Mouse (Mus musculus): ENCODE measurements around the gene Nckap5. TPM values are rescaled to one million over a fixed set of nuclear protein-coding genes. Genes with fewer than 3 reads are reported as not detected.
A peak's percentile ranks its signal among the peaks of the same experiment; 100 is the strongest.

Nckap5 gene
- polyA plus RNA-seq, 1 experiment = 3.1 TPM

- no peak for DNase-seq (ENCODE audit: extremely low spot score in 1 of 2, low spot score in 1 of 2)
Observed at GRCm38 (mm10) chr1:126253934-126254333, 576.7 kb downstream of the Nckap5 start.

DNA sequence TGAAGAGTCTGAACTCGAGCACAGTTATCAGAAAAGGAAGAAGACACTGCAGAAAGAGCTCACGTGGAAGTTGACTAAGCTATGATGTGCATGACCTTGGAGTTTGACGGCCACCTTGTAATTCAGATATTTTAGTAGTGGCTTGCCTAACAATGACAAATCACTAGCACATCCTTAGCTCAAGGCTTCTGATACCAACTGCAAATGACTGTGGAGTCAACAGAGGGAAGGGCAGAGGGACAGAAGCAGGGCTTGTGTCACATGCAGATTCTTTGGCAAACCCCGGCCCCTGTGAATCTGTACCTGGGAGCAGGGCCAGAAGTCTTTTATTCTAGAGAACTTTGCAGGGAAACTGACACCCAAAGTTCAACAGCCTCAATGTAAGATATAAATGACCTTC lies 597.4 kb downstream of the Nckap5 start:
- DNase-seq (ENCODE audit: extremely low spot score in 1 of 2, low spot score in 1 of 2) = no peak

DNA sequence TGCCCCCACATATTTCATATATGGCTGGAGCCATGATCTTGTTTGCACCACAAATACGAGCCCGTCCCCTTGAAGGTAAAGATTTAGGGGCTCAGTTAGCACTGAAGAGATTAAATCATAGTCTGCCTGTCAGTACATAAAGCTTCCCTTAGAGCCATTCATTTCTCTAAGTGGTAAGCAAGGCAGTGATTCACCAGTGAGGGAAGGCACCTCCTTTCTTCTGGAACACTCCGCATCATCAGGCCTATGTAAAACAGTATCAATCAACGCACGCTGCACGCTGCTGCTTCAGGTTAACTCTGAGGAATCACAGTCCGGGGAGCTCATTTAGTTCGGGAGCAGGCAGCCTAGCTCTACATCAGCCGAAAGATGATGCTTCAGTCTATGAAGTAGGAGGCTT lies 599.4 kb downstream of the Nckap5 start:
- no peak for DNase-seq (ENCODE audit: extremely low spot score in 1 of 2, low spot score in 1 of 2)

DNA sequence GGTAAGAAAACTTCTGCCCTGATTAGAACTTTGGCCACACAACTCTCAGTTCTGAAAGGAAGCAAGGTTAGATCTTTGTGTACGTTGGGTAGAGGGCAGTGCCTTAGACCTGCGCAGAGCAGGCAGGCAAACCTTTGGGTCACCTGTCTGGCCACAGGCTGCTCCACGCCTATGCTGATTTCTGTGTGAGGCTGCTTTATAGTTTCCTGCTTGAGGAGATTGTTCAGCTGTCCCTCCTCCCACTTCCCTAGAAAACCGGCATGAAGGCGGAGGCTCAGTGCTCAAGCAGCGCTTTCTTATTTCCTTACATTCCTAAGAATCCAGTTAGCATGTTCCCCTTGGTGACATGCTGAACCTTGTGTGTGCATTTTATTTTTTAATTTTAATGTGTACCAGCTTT lies 620.4 kb downstream of the Nckap5 start:
- DNase-seq (ENCODE audit: extremely low spot score in 1 of 2, low spot score in 1 of 2) = no peak

DNA sequence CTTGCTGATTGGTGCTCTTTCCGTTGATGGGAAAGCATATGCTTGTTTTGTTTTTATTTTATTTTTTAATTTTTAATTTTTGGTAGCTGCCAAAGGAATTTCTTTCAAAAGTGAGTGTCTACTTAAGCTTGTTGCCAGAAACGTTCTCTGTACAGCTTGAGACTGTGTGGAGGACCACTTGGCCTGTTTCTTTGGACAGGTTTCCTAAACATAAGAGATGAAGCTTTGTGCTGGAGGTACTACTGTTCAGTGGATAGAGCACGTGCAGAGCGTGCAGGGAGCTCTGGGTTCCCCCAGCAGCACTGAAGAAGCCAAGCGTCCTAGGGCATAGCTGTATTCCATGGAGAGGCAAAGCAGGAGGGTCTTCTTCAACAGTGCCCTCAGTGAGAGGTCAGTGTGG lies 620.9 kb downstream of the Nckap5 start:
- no peak for DNase-seq (ENCODE audit: extremely low spot score in 1 of 2, low spot score in 1 of 2)

GRCm38 (mm10) chr1:126209131-126209530 lies 621.5 kb downstream of the Nckap5 start:
- DNase-seq (ENCODE audit: extremely low spot score in 1 of 2, low spot score in 1 of 2) = peak in 1 of 2 experiments; percentile 36

GRCm38 (mm10) chr1:126196937-126197336 lies 633.7 kb downstream of the Nckap5 start:
- no peak for DNase-seq (ENCODE audit: extremely low spot score in 1 of 2, low spot score in 1 of 2)

DNA sequence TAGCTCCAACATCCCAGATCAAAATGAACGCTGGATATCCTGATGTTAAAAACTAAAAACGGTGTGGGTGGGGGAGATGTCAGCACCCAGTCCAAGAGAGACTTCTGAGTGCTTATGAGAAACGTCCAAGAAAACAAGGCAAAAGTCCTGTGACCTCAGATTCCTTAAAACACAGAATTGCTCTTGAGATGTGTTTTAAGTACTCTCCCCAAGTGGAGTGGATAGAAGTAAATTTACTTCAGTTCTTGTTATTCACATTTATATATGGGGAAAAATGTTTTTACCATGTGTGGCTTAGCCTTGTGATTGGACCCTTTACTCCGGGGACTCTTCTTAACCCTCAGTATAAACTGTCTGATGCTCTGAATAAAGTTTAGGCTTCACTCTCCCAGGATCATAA lies 640.2 kb downstream of the Nckap5 start:
- DNase-seq (ENCODE audit: extremely low spot score in 1 of 2, low spot score in 1 of 2) = no peak

GRCm38 (mm10) chr1:126183751-126184150 lies 646.8 kb downstream of the Nckap5 start:
- no peak for DNase-seq (ENCODE audit: extremely low spot score in 1 of 2, low spot score in 1 of 2)

GRCm38 (mm10) chr1:126168579-126168978 lies 662.0 kb downstream of the Nckap5 start:
- no peak for DNase-seq (ENCODE audit: extremely low spot score in 1 of 2, low spot score in 1 of 2)

DNA sequence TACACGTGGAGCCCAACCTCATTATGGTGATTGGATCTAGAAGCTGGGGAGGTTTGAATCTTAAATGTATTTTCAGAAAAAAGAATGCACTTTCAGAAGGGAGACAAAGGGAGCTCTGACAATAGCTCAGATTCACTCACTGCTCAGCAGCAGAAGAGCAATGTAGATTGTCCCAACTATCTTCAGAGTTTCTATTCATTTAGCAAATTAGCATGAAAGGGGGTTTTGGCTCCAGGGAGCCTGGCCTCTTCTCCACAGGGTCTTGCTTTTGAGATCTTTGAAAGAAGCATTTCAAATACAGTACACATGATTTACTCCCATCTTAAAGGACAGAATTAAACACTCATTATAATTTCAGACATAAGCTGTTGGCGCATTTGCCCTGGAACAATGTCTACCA lies 662.5 kb downstream of the Nckap5 start:
- no peak for DNase-seq (ENCODE audit: extremely low spot score in 1 of 2, low spot score in 1 of 2)

DNA sequence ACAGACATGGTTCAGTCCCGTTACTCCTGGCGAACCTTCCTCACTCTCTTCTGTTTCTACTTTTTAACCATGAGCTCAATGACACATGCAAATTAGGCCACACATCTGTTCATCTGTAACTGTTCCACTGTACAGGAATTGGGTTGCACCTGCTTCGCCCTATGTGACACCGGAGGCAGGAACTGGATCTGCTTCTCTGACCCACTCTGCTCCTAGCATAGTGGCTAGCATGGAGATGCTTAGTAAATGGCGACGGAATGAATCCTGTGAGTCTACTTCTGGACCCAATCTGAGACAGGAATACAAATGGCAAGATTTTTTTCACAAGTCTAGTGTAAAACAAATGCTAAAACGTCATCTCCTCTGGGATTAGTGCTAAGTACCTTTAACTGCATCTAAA lies 663.1 kb downstream of the Nckap5 start:
- no peak for DNase-seq (ENCODE audit: extremely low spot score in 1 of 2, low spot score in 1 of 2)

DNA sequence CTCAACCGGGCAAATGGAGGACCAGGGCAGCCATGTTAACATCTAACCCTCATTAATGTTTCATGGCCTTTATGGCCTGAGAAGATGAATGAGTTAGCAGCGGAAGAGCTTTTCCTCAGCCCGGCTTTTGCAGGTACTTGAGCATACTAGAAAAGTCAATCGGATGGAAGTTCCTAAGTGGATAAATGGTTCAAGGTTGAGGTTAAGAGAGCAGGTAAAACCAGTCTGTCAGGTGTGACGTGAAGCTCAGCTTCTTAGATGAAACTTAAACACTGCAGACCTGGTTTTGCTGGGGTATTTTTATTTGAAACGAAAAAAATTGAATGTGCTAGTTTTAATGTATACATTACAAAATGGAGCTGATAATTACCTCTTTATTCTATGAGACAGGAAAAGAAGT lies 671.3 kb downstream of the Nckap5 start:
- DNase-seq (ENCODE audit: extremely low spot score in 1 of 2, low spot score in 1 of 2) = no peak

GRCm38 (mm10) chr1:126155816-126156215 lies 674.8 kb downstream of the Nckap5 start:
- DNase-seq (ENCODE audit: extremely low spot score in 1 of 2, low spot score in 1 of 2) = no peak

DNA sequence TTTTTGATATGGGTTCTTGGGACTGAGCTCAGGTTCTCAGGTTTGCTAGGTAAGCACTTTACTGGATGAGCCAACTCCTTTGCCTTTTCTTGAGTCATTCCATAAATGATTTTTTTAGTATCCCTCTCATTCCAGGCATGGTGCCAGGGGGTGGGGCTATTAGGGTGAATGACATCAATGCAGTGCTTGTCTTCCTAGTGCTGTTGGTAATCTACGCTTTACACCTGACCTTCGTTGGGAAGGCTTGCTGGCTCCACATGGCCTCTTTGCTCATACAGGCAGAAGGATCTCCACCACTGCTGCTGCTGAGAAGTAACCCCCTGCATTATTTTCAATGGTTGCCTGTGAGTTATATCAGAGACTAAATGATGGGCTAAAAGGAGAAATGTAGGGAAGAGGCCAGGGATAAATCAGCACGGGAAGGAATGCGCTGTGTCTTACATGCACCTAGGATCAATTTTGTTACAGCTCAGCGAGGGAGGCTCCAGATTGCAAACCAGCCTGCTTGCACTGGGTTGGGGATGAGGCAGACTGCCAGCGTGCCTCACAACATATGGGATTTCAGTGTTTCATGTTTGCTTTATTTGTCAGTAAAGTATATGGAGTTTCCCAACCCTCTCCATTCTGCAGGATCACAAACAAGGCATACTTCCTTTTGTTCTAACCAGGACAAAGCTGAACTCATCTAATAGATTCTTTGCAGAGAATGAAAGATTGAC lies 676.9 kb downstream of the Nckap5 start:
- peak; percentile 50 to 75 for DNase-seq (ENCODE audit: extremely low spot score in 1 of 2, low spot score in 1 of 2)

- peak; percentile 8 to 35 for DNase-seq (ENCODE audit: extremely low spot score in 1 of 2, low spot score in 1 of 2)
Observed at GRCm38 (mm10) chr1:126152217-126152616, 678.4 kb downstream of the Nckap5 start.

- no peak for DNase-seq (ENCODE audit: extremely low spot score in 1 of 2, low spot score in 1 of 2)
Observed at GRCm38 (mm10) chr1:126149966-126150365, 680.6 kb downstream of the Nckap5 start.

GRCm38 (mm10) chr1:126135717-126136116 lies 694.9 kb downstream of the Nckap5 start:
- no peak for DNase-seq (ENCODE audit: extremely low spot score in 1 of 2, low spot score in 1 of 2)

- peak in 1 of 2 experiments; percentile 15 for DNase-seq (ENCODE audit: extremely low spot score in 1 of 2, low spot score in 1 of 2)
Observed at GRCm38 (mm10) chr1:126132316-126132715, 698.3 kb downstream of the Nckap5 start.

GRCm38 (mm10) chr1:126129129-126129528 lies 701.5 kb downstream of the Nckap5 start:
- DNase-seq (ENCODE audit: extremely low spot score in 1 of 2, low spot score in 1 of 2) = no peak

GRCm38 (mm10) chr1:126123111-126123510 lies 707.5 kb downstream of the Nckap5 start:
- no peak for DNase-seq (ENCODE audit: extremely low spot score in 1 of 2, low spot score in 1 of 2)

GRCm38 (mm10) chr1:126120506-126120905 lies 710.1 kb downstream of the Nckap5 start:
- DNase-seq (ENCODE audit: extremely low spot score in 1 of 2, low spot score in 1 of 2) = no peak

- DNase-seq (ENCODE audit: extremely low spot score in 1 of 2, low spot score in 1 of 2) = no peak
Observed at GRCm38 (mm10) chr1:126116034-126116433, 714.6 kb downstream of the Nckap5 start.
